Mouse (Mus musculus): ENCODE measurements around the gene Gm49318.
A peak's percentile ranks its signal among the peaks of the same experiment; 100 is the strongest.

The Gm49318 gene

GRCm38 (mm10) chr9:22067195-22067594, 3.9 kb downstream of the Gm49318 start:
- DNase-seq = no peak

GRCm38 (mm10) chr9:22066433-22066832, 4.6 kb downstream of the Gm49318 start:
- DNase-seq = peak; percentile 61

GRCm38 (mm10) chr9:22065642-22066041, 5.4 kb downstream of the Gm49318 start:
- no peak for DNase-seq

GRCm38 (mm10) chr9:22064341-22064740, 6.7 kb downstream of the Gm49318 start:
- DNase-seq = no peak

- DNase-seq = no peak
Observed at GRCm38 (mm10) chr9:22061339-22061738, 9.7 kb downstream of the Gm49318 start.

- peak; percentile 34 for DNase-seq
Observed at GRCm38 (mm10) chr9:22058011-22058424, 13.0 kb downstream of the Gm49318 start.

GRCm38 (mm10) chr9:22057031-22057517, 14.0 kb downstream of the Gm49318 start:
- DNase-seq = no peak

- no peak for DNase-seq
Observed at GRCm38 (mm10) chr9:22056303-22056910, 14.7 kb downstream of the Gm49318 start.

GRCm38 (mm10) chr9:22055713-22056112, 15.3 kb downstream of the Gm49318 start:
- no peak for DNase-seq

GRCm38 (mm10) chr9:22054411-22055076, 16.5 kb downstream of the Gm49318 start:
- peak; percentile 79 for DNase-seq

GRCm38 (mm10) chr9:22053657-22054056, 17.4 kb downstream of the Gm49318 start:
- DNase-seq = no peak

- peak; percentile 91 for DNase-seq
Observed at GRCm38 (mm10) chr9:22051958-22052254, 19.2 kb downstream of the Gm49318 start, which contains the start of gene Elavl3. Gene Elavl3 (minus strand): TSS chr9:22052023.

GRCm38 (mm10) chr9:22051161-22051957, 19.7 kb downstream of the Gm49318 start:
- peak; percentile 71 for DNase-seq

- DNase-seq = peak; percentile 64
Observed at GRCm38 (mm10) chr9:22050351-22050889, 20.6 kb downstream of the Gm49318 start.

- no peak for DNase-seq
Observed at GRCm38 (mm10) chr9:22049721-22050270, 21.3 kb downstream of the Gm49318 start.

GRCm38 (mm10) chr9:22049315-22049714, 21.7 kb downstream of the Gm49318 start:
- no peak for DNase-seq

- no peak for DNase-seq
Observed at GRCm38 (mm10) chr9:22047329-22047728, 23.7 kb downstream of the Gm49318 start.

- DNase-seq = no peak
Observed at GRCm38 (mm10) chr9:22041832-22042231, 29.2 kb downstream of the Gm49318 start.

- DNase-seq = no peak
Observed at GRCm38 (mm10) chr9:22037826-22038225, 33.2 kb downstream of the Gm49318 start.

GRCm38 (mm10) chr9:22035300-22036044, 35.6 kb downstream of the Gm49318 start:
- DNase-seq = no peak

- DNase-seq = no peak
Observed at GRCm38 (mm10) chr9:22030386-22030785, 40.7 kb downstream of the Gm49318 start.

GRCm38 (mm10) chr9:22028467-22028866, 42.6 kb downstream of the Gm49318 start:
- no peak for DNase-seq

All from right cerebral cortex, postnatal 4 days (tissue).